Mouse (Mus musculus): ENCODE results near the gene Ccdc81. TPM values are rescaled to one million over a fixed set of nuclear protein-coding genes. Genes with fewer than 3 reads are reported as not detected.

Ccdc81 gene
- polyA plus RNA-seq (2012; rRNA removed) = 0.32 and 0.52 TPM in 2 replicates

DNA sequence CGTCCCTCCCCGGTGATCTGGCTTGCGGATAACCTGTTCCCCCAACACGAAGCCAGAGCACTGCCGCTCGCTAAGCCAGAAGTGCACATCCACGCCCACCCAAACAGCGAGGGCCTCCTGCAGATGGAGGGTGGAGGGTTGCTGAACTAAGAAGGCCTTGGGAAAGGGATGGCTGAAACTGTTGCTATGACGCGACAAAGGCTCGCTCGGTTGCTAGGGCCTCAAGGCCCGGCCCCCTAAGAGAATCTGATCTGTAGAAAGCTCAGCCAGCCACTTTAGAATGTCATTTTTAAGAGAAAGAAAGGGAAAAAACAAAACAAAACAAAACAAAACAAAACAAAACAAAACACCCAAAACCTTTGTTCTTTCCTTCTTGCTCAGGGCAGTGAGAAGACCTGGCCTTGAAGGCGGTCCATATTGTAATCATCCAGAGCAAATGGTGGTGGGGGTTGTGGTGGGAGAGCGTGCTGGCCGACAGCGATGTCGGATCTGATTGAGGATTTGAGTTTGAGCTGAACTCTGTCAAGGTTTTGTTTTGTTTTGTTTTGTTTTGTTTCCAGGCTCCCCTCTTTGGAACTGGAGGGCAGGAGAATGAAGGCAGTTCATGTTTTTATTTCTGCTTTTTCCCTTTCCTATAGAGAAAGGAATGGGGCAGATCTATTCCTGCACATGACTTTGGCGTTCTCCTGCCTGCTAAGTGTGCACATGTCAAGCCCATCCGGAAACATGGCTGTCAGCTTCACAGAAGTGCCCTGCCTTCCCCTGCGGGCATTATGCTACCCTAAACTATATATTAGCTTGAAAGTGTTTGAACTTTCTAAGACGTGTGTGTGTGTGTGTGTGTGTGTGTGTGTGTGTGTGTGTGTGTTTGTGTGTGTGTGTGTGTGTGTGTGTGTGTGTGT lies at the start of gene Ccdc81:
Gene Ccdc81 (minus strand): TSS at position 188 of the 902 bp plus-strand sequence.

DNA sequence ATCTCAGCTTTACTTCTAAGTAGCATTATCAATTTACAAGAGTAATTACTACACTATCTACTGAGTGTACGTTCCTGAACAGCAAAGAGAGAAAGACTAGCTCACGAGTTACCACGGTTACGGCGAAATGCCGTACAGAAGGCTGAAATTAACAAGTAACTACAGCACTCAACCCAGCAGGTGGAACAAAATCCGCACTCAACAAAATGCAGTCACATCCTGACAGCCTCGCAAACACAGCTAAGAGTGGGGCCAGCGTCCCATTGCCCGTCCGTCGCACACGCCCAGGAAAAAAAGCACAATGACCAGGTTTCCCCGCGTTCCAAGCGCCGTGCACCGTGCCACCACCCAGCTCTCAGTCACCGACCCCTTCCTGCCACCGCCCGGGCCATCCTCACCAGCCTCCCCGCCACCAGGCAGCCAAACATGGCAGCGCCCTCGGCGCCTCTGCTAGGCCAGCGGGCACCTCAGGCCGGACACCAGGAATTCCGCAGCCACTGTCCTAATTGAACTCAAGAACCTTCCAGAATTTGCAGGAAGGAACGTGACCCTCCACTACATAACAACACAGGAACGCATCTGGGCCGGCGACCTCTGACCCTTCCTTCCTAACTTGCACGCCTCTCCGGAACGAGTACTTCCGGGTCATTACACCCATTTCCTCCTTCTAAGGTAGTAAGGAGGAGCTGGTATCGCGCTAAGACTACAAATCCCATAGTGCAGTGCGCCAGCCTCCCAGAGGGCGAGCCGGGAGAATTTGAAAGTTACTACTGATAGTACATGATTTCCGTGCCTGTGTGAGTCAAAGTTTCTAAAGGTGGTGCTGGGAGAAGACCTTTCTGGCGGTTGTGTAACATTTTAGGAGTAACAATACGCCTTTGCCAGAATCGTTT lies 37.4 kb upstream of the Ccdc81 start, which contains the start of gene Hikeshi:
Gene Hikeshi (minus strand): TSS at position 634 of the 893 bp plus-strand sequence.

Other genes with a start within 250 kb of the Ccdc81 start
- gene Hikeshi, start 37.6 kb upstream of the Ccdc81 start, polyA plus RNA-seq (2012; rRNA removed) = 71.6 and 87.3 TPM in 2 replicates
- gene Eed, start 77.4 kb upstream of the Ccdc81 start, polyA plus RNA-seq (2012; rRNA removed) = 110 and 121 TPM in 2 replicates
- gene Picalm, start 226.6 kb upstream of the Ccdc81 start, polyA plus RNA-seq (2012; rRNA removed) = 80.6 and 146 TPM in 2 replicates

Data from central nervous system, embryonic 11.5 days (tissue).